Mouse (Mus musculus): ENCODE results near the gene Ccdc142.

Ccdc142 gene

GRCm38 (mm10) chr6:83101316-83101687 lies at the start of gene Ccdc142, which contains the start of gene Gm42688:
TSS of gene Ccdc142 (plus strand) at chr6:83101601.
TSS of gene Gm42688 (plus strand) at chr6:83101617.
- peak; percentile 81 to 85 for DNase-seq (ENCODE audit: low read depth in 2 of 2, low spot score in 2 of 2)

GRCm38 (mm10) chr6:83053136-83053960 lies 48.1 kb upstream of the Ccdc142 start:
- DNase-seq (ENCODE audit: low read depth in 2 of 2, low spot score in 2 of 2): no peak

GRCm38 (mm10) chr6:83054074-83054851 lies 47.1 kb upstream of the Ccdc142 start, which contains the start of gene Aup1:
TSS of gene Aup1 (plus strand) at chr6:83054521.
- peak; percentile 95 to 96 for DNase-seq (ENCODE audit: low read depth in 2 of 2, low spot score in 2 of 2)

- DNase-seq (ENCODE audit: low read depth in 2 of 2, low spot score in 2 of 2): no peak
These were observed 46.5 kb upstream of the Ccdc142 start, which contains the start of gene Htra2 for GRCm38 (mm10) chr6:83054871-83055431. TSS of gene Htra2 (minus strand) at chr6:83055273.

- no peak for DNase-seq (ENCODE audit: low read depth in 2 of 2, low spot score in 2 of 2)
These were observed 43.6 kb upstream of the Ccdc142 start, which contains the start of gene Dqx1 for GRCm38 (mm10) chr6:83057790-83058189. TSS of gene Dqx1 (plus strand) at chr6:83057844.

- DNase-seq (ENCODE audit: low read depth in 2 of 2, low spot score in 2 of 2): no peak
These were observed 42.7 kb upstream of the Ccdc142 start for GRCm38 (mm10) chr6:83058725-83059124.

GRCm38 (mm10) chr6:83065995-83066394 lies 35.4 kb upstream of the Ccdc142 start:
- DNase-seq (ENCODE audit: low read depth in 2 of 2, low spot score in 2 of 2): no peak

GRCm38 (mm10) chr6:83066441-83066840 lies 35.0 kb upstream of the Ccdc142 start:
- no peak for DNase-seq (ENCODE audit: low read depth in 2 of 2, low spot score in 2 of 2)

GRCm38 (mm10) chr6:83068221-83068620 lies 33.2 kb upstream of the Ccdc142 start:
- no peak for DNase-seq (ENCODE audit: low read depth in 2 of 2, low spot score in 2 of 2)

GRCm38 (mm10) chr6:83068706-83069487 lies 32.5 kb upstream of the Ccdc142 start:
- DNase-seq (ENCODE audit: low read depth in 2 of 2, low spot score in 2 of 2): no peak

- no peak for DNase-seq (ENCODE audit: low read depth in 2 of 2, low spot score in 2 of 2)
These were observed 31.7 kb upstream of the Ccdc142 start for GRCm38 (mm10) chr6:83069488-83070246.

GRCm38 (mm10) chr6:83070247-83070310 lies 31.3 kb upstream of the Ccdc142 start, which contains the start of gene Tlx2:
TSS of gene Tlx2 (minus strand) at chr6:83070293.
- no peak for DNase-seq (ENCODE audit: low read depth in 2 of 2, low spot score in 2 of 2)

- DNase-seq (ENCODE audit: low read depth in 2 of 2, low spot score in 2 of 2): no peak
These were observed 30.8 kb upstream of the Ccdc142 start for GRCm38 (mm10) chr6:83070311-83071219.

GRCm38 (mm10) chr6:83071220-83071619 lies 30.2 kb upstream of the Ccdc142 start:
- DNase-seq (ENCODE audit: low read depth in 2 of 2, low spot score in 2 of 2): no peak

- DNase-seq (ENCODE audit: low read depth in 2 of 2, low spot score in 2 of 2): peak in 1 of 2 experiments; percentile 51
These were observed 26.4 kb upstream of the Ccdc142 start for GRCm38 (mm10) chr6:83074979-83075378.

GRCm38 (mm10) chr6:83077630-83078323 lies 23.6 kb upstream of the Ccdc142 start, which contains the start of gene Pcgf1:
TSS of gene Pcgf1 (plus strand) at chr6:83077869.
- DNase-seq (ENCODE audit: low read depth in 2 of 2, low spot score in 2 of 2): no peak

GRCm38 (mm10) chr6:83078324-83078858 lies 23.0 kb upstream of the Ccdc142 start:
- DNase-seq (ENCODE audit: low read depth in 2 of 2, low spot score in 2 of 2): peak; percentile 99 to 100

GRCm38 (mm10) chr6:83080210-83080609 lies 21.2 kb upstream of the Ccdc142 start:
- no peak for DNase-seq (ENCODE audit: low read depth in 2 of 2, low spot score in 2 of 2)

GRCm38 (mm10) chr6:83083497-83083896 lies 17.9 kb upstream of the Ccdc142 start:
- DNase-seq (ENCODE audit: low read depth in 2 of 2, low spot score in 2 of 2): no peak
